Mouse (Mus musculus) Muller cell, postnatal 12 days (primary cell): Measurements from ENCODE around the gene Gimap1.

Experiments
- DNase-seq: peaks from one replicate; pipeline ENCODE4 v3.0.0-alpha.2; 2015; ENCODE audit errors: inconsistent ontology term

The Gimap1 gene

GRCm38 (mm10) chr6:48739780-48740055 lies 864 bp downstream of the Gimap1 start:
- no peak for DNase-seq

- no peak for DNase-seq
Observed at GRCm38 (mm10) chr6:48740501-48741169, 1.8 kb downstream of the Gimap1 start.

GRCm38 (mm10) chr6:48741273-48741672 lies 2.4 kb downstream of the Gimap1 start:
- no peak for DNase-seq

- no peak for DNase-seq
Observed at GRCm38 (mm10) chr6:48741711-48742206, 2.9 kb downstream of the Gimap1 start.

- DNase-seq: peak; percentile 6
Observed at GRCm38 (mm10) chr6:48742422-48743351, 3.8 kb downstream of the Gimap1 start.

- no peak for DNase-seq
Observed at GRCm38 (mm10) chr6:48745490-48745889, 6.6 kb downstream of the Gimap1 start.

GRCm38 (mm10) chr6:48745959-48746889 lies 7.4 kb downstream of the Gimap1 start, which contains the start of gene Gimap5:
Gene Gimap5, plus strand, starts transcription at chr6:48746197.
- DNase-seq: peak; percentile 14

GRCm38 (mm10) chr6:48747091-48747966 lies 8.5 kb downstream of the Gimap1 start:
- no peak for DNase-seq

GRCm38 (mm10) chr6:48763567-48764270 lies 24.9 kb downstream of the Gimap1 start:
- DNase-seq: no peak

GRCm38 (mm10) chr6:48764496-48764895 lies 25.6 kb downstream of the Gimap1 start:
- DNase-seq: no peak

GRCm38 (mm10) chr6:48768178-48768869 lies 29.5 kb downstream of the Gimap1 start:
- no peak for DNase-seq

- DNase-seq: no peak
Observed at GRCm38 (mm10) chr6:48768933-48769332, 30.1 kb downstream of the Gimap1 start.

GRCm38 (mm10) chr6:48770696-48771095 lies 31.8 kb downstream of the Gimap1 start, which contains the start of gene Gimap3:
Gene Gimap3, minus strand, starts transcription at chr6:48770851.
- DNase-seq: no peak

- DNase-seq: peak; percentile 64
Observed at GRCm38 (mm10) chr6:48772030-48772429, 33.2 kb downstream of the Gimap1 start.

GRCm38 (mm10) chr6:48784406-48784805 lies 45.6 kb downstream of the Gimap1 start:
- DNase-seq: no peak

GRCm38 (mm10) chr6:48785189-48785588 lies 46.3 kb downstream of the Gimap1 start:
- DNase-seq: peak; percentile 60

GRCm38 (mm10) chr6:48785601-48786000 lies 46.7 kb downstream of the Gimap1 start:
- peak; percentile 67 for DNase-seq

GRCm38 (mm10) chr6:48787867-48788266 lies 49.0 kb downstream of the Gimap1 start:
- no peak for DNase-seq
